Mouse (Mus musculus) lung, postnatal 14 days (tissue): Measurements from ENCODE around the gene Ckap2l.
A peak's percentile ranks its signal among the peaks of the same experiment; 100 is the strongest.

Source experiments
- DNase-seq: peaks from one replicate; pipeline ENCODE4 v3.0.0; 2021

Gene Ckap2l

DNA sequence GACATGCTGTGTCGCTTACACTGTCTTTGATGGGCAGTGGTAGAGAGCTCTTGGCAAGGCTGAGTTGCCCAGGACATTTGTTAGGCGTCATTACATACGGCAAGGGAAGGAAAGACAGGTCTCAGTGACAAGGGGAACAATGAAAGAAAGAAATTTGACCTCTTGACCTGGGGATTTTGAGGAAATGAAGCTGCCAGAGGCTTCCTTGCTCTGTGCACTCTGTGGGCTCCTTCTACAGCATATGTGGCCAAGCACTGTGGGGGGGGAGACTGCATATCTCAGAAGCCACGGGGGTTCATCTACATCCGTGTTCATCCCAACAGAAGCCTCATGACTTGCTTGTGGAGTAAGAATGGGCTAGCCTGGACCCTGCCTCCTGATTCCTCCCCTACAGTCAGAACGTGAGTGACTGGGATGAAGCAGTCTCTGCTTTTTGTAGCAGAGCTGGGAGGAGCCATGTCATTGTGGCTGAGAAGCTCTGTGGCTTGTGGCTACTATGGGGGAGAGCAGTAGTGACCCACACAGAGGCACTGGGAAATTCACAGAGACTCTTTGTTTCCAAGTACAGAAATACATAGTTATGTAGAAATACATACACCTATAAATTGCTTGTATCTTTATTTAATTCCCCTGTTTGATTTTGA is 35.7 kb downstream of the Ckap2l start:
- DNase-seq, result no peak

GRCm38 (mm10) chr2:129260646-129261045 is 36.4 kb downstream of the Ckap2l start:
- DNase-seq, result no peak

- peak; percentile 81 for DNase-seq
Measured at GRCm38 (mm10) chr2:129258475-129259211, 38.4 kb downstream of the Ckap2l start.

DNA sequence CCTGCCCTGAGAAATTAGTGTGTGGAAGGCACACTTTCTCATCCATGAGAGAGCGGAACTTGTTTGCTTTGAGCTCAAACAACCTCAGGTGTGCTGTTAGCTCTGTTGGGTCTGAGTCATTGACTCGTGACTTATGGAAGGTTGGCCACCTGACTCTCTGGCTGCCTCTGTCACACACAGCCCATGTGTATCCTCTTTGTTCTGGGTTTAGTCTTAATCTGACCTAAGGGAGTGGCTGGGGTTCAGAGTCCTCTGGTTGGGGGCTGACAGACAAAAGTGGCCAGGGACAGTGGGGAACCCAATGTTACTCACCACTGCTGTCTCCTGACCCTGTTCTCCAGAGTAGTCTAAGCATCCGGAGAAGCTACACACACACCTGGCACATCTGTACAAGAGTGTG is 39.0 kb downstream of the Ckap2l start:
- no peak for DNase-seq

- DNase-seq, result no peak
Measured at GRCm38 (mm10) chr2:129256006-129256405, 41.0 kb downstream of the Ckap2l start.

- DNase-seq, result no peak
Measured at GRCm38 (mm10) chr2:129254076-129254475, 42.9 kb downstream of the Ckap2l start.

DNA sequence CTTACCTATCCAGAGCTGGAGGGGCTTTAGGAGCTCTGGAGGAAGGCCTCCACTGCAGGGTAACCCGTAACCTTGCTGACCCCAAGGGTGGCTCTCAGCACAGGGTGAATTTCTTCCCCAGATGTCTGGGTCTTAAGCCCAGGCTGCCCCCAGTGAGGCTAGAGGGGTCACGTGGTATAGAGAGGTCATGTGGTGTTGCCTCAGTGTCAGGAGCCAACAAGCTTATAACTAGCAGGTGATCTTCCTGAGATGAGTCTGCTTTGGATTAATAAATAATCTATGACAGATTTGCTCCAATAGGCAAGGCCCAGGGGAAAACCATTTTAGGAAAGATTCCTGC is 43.4 kb downstream of the Ckap2l start:
- no peak for DNase-seq

- no peak for DNase-seq
Measured at GRCm38 (mm10) chr2:129252836-129253630, 44.0 kb downstream of the Ckap2l start.

- no peak for DNase-seq
Measured at GRCm38 (mm10) chr2:129249321-129249720, 47.7 kb downstream of the Ckap2l start.

DNA sequence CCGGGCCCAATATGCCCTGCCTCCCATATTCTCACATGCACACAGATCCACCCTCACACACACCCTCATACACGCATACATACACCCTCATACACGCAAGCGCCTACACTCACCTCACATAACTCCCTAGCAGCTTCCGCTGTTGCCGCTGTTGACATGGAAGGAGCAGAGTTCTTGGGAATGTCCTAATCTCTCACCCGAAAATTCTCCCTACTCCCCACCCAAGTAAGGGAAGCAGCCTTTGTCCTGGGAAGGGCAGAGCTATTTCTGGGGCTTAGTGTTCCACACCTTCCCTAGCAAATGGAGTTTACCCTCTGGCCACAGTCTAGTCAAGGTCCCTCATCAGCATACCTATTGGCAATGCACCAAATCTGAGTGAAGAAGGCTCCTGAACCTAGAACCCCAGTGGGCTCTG is 49.3 kb downstream of the Ckap2l start:
- DNase-seq, result no peak

DNA sequence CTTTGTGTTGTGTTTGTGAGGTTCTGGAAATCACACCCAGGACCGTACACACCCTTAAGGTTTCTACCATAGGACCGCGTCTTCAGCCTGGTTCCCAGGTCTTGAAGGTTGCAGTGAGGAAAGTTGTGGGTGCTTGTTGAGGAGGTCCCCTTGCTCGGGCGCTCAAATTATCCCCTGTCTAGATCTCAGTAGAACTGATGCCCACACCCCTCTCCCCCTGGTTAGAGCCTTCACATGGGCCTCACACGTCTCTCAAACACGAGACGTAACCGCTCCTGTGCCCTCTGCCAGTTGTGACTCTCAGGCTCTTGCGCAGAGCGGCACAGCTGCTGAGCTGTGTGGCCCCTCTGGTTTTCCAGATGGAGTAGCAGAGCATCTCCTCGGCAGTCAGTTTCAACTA is 50.1 kb downstream of the Ckap2l start:
- no peak for DNase-seq

- no peak for DNase-seq
Measured at GRCm38 (mm10) chr2:129246436-129246835, 50.6 kb downstream of the Ckap2l start.

GRCm38 (mm10) chr2:129245618-129246017 is 51.4 kb downstream of the Ckap2l start:
- peak; percentile 17 for DNase-seq

DNA sequence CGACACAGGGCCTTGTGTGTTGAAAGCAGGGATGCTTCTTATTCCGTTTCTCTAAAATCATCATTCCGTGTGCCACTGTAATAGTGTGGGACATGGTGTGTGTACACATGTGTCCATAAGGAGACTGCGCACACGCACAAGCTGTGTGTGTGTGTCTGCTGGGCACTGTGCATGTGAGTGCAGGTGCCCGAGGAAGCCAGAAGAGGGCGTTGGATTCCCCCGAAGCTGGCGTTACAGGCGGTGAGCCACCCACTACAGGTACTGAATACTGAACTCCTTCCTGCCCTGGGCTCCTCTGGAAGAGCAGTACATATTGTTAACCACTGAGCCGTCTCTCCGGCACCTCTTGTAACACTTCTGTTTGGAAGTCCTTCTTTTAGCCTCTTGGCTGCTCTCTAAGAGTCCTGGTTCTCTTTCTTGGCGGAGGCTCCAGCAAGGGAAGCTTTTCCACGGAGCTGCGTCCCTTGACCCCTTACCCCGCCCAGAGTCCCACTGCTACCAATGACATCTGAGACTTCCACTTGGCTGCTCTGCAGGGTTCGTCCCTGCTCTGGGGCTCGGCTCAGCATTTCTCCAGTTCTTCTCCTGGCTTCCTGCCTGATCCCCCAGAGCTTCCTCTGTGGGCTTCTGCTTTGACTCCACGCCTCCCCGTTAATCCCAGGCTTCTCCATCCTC is 52.4 kb downstream of the Ckap2l start:
- peak; percentile 5 for DNase-seq

DNA sequence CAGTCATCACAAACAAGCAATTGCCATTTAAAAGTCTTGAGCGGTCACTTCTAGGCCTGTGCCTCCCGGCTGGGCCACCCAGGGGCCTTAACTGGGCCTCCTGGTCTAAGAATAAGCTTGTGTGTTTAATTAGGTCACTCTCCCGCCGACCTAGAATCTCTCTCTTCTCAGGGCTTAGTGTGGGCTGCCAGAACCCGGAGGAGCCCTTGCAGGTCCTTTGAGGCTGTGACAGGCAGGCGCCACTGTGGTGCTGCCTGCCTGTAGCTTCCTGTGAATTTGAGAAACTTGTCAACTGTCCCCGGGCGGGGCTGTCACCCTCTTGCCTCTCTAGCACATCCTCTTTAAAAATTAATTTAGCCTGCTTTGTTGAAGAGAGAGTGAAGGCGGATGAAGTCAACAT is 53.2 kb downstream of the Ckap2l start:
- DNase-seq, result no peak

- DNase-seq, result no peak
Measured at GRCm38 (mm10) chr2:129243005-129243404, 54.0 kb downstream of the Ckap2l start.

DNA sequence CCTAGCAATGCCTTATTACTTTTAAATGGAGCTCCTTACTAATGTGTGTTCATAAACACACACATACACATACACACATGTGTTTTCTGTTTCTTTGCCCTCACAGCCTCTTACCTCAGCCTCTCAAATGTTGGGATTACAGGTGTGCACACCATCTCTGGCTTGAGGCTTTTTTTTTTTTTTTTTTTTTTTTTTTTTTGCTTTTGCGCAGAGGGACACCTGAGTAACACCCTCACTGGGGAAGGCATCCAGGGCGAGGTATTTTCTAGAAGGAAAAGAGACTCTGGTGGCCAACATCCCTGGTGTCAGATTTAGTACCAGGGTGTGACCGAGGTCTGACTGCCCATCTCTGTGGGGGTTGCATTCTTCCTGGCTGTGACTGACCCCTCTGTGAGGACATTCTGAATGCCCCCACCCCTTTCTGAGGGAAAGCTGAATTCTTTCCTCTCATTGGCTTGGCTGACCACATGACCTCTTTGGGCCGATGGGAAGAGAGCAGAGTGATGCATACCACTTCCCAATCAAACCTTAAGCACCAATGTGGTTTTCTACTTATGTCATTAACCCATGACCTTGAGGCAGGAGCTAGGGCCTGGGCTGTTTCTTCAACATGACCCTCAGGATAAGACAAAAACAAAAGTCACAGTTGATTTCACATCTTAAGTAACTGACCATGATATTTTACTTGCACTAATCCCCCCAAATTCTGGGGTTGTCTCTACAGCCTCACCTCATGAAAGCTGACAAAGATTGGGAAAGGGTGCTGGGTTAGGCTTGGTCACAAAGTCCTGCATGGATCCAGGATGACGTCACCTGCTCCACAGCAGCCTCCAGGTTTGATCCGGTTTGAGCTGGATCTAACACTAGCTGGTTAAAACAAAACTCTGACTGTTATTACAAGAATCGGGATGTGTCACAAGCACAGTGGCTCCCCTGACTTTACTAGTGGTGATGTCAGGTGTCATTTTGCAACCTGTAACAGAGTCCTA is 54.9 kb downstream of the Ckap2l start:
- no peak for DNase-seq

DNA sequence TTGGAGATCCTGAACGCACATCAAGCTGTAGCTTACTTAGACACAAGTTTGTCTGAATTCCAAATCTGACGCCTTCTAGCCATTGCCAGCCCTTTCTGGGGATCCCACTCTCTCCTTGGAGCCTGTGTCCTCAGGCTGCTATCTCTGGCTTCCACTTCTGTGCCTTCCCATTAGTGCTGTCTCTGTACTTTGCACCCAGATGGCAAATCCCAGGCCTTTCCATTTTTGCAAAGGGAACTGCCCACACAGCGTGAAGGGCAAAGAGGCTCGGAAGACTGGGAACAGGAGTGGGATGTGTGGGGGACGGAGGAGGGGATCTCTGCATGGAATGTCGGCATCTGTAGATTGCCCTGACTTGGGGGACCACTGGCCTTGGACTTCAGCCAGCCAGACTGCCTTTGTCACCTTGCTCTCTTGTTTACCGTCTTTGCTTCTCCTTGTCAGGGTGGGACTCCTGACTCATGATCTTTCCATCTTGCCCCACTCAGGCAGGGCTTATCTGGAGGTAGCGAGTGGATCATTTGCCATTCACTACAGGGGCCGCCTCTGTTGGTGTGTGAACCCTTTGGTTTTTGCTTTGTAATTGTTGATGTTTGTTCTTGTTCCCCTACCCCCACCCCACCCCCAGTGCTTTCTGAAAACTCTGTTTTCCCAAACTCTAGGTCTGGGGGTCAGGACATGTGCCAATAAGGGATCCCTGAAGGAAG is 56.1 kb downstream of the Ckap2l start:
- DNase-seq, result no peak

GRCm38 (mm10) chr2:129236526-129236925 is 60.5 kb downstream of the Ckap2l start:
- DNase-seq, result no peak

DNA sequence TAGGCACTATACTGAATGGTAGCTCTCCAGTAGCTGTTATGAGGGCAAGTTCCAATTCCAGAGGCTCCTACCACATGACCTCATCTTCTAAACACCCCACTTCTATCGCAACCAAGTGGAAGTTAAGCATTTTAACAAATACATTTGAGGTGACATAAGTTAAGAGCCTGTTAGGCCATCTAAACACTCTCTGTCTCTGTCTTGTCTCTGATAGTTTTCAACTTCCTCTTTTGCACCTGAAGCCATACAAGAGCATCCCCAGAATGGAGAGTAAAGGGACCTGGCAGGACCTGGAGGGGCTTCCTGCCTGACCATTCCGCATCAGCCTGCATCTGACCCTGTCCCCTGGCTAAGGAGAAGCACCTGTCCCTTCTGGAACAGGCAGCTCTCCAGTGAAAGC is 62.3 kb downstream of the Ckap2l start:
- DNase-seq, result no peak

GRCm38 (mm10) chr2:129233803-129234477 is 63.1 kb downstream of the Ckap2l start:
- no peak for DNase-seq
